Mouse (Mus musculus): ENCODE data around the gene Xrn1.
"Not testable (repeated sequence)": the region's sequence is repeated elsewhere in the genome, so short reads cannot be mapped to it uniquely, and the experiment has no call there.

Gene Xrn1

GRCm38 (mm10) chr9:96051501-96051900 lies 96.9 kb downstream of the Xrn1 start:
- DNase-seq (ENCODE audit: low read depth, low spot score): no peak

GRCm38 (mm10) chr9:96054878-96055277 lies 100.3 kb downstream of the Xrn1 start:
- no peak for DNase-seq (ENCODE audit: low read depth, low spot score)

- no peak for DNase-seq (ENCODE audit: low read depth, low spot score)
These were observed 102.1 kb downstream of the Xrn1 start for GRCm38 (mm10) chr9:96056417-96057223.

- no peak for DNase-seq (ENCODE audit: low read depth, low spot score)
These were observed 108.7 kb downstream of the Xrn1 start for GRCm38 (mm10) chr9:96063083-96063802.

GRCm38 (mm10) chr9:96063803-96064475 lies 109.4 kb downstream of the Xrn1 start:
- no peak for DNase-seq (ENCODE audit: low read depth, low spot score)

GRCm38 (mm10) chr9:96067507-96067906 lies 112.9 kb downstream of the Xrn1 start:
- no peak for DNase-seq (ENCODE audit: low read depth, low spot score)

- no peak for DNase-seq (ENCODE audit: low read depth, low spot score)
These were observed 124.3 kb downstream of the Xrn1 start for GRCm38 (mm10) chr9:96078752-96079315.

- DNase-seq (ENCODE audit: low read depth, low spot score): no peak
These were observed 130.7 kb downstream of the Xrn1 start for GRCm38 (mm10) chr9:96085293-96085692.

- no peak for DNase-seq (ENCODE audit: low read depth, low spot score)
These were observed 133.1 kb downstream of the Xrn1 start for GRCm38 (mm10) chr9:96087671-96088070.

- not testable (repeated sequence) for DNase-seq (ENCODE audit: low read depth, low spot score)
These were observed 133.9 kb downstream of the Xrn1 start for GRCm38 (mm10) chr9:96088456-96088855.

GRCm38 (mm10) chr9:96092637-96093036 lies 138.1 kb downstream of the Xrn1 start:
- not testable (repeated sequence) for DNase-seq (ENCODE audit: low read depth, low spot score)

- no peak for DNase-seq (ENCODE audit: low read depth, low spot score)
These were observed 138.7 kb downstream of the Xrn1 start for GRCm38 (mm10) chr9:96093221-96093620.

GRCm38 (mm10) chr9:96094341-96094740 lies 139.8 kb downstream of the Xrn1 start:
- DNase-seq (ENCODE audit: low read depth, low spot score): no peak

GRCm38 (mm10) chr9:96095192-96095591 lies 140.6 kb downstream of the Xrn1 start:
- no peak for DNase-seq (ENCODE audit: low read depth, low spot score)

- no peak for DNase-seq (ENCODE audit: low read depth, low spot score)
These were observed 148.3 kb downstream of the Xrn1 start for GRCm38 (mm10) chr9:96102846-96103245.

Measured in CD4-positive helper T cell, adult 2 months (primary cell).